Mouse (Mus musculus): ENCODE results near the gene Dedd2. TPM values are rescaled to one million over a fixed set of nuclear protein-coding genes. Genes with fewer than 3 reads are reported as not detected.

Gene Dedd2
- total RNA-seq, 1 experiment from 2014 or later = 17.6 TPM

Other genes starting within 250 kb of the Dedd2 start
- gene Rabac1, start 247.9 kb downstream of the Dedd2 start, total RNA-seq (2017) = 78.3 and 82.6 TPM in 2 replicates
- 17.1 and 23.8 TPM in 2 replicates for gene Atp1a3, start 214.7 kb downstream of the Dedd2 start, total RNA-seq (2017)
- gene Grik5, start 148.3 kb downstream of the Dedd2 start, total RNA-seq (2017) = 10.4 and 11.5 TPM in 2 replicates
- 4.8 and 8.4 TPM in 2 replicates for gene Zfp574, start 148.0 kb downstream of the Dedd2 start, total RNA-seq (2017)
- 3.8 and 4.7 TPM in 2 replicates for gene Pou2f2, start 40.9 kb downstream of the Dedd2 start, total RNA-seq (2017)
- gene Zfp526, start 810 bp upstream of the Dedd2 start, total RNA-seq (2017) = 8.3 and 10.2 TPM in 2 replicates
- 50.5 and 58.1 TPM in 2 replicates for gene Gsk3a, start 17.2 kb upstream of the Dedd2 start, total RNA-seq (2017)
- 8.9 and 10.9 TPM in 2 replicates for gene Erf, start 30.1 kb upstream of the Dedd2 start, total RNA-seq (2017)
- gene Cic, start 47.1 kb upstream of the Dedd2 start, total RNA-seq (2017) = 44.4 and 50.2 TPM in 2 replicates
- 21.4 and 27.3 TPM in 2 replicates for gene Pafah1b3, start 77.4 kb upstream of the Dedd2 start, total RNA-seq (2017)
- not detected in 2 replicates for gene Prr19, start 80.8 kb upstream of the Dedd2 start, total RNA-seq (2017)
- gene Tmem145, start 85.5 kb upstream of the Dedd2 start, total RNA-seq (2017) = not detected in 2 replicates
- gene Megf8, start 96.5 kb upstream of the Dedd2 start, total RNA-seq (2017) = 4.9 and 6.2 TPM in 2 replicates
- not detected in 2 replicates for gene Cnfn, start 149.1 kb upstream of the Dedd2 start, total RNA-seq (2017)
- 6.6 and 10.1 TPM in 2 replicates for gene Lipe, start 178.1 kb upstream of the Dedd2 start, total RNA-seq (2017)
- not detected in 2 replicates for gene Cxcl17, start 192.3 kb upstream of the Dedd2 start, total RNA-seq (2017)

All from common myeloid progenitor, adult 5-6 weeks (primary cell).